Mouse (Mus musculus) left cerebral cortex, postnatal 4 days (tissue): ENCODE data around the gene Tep1. TPM values are rescaled to one million over a fixed set of nuclear protein-coding genes. Genes with fewer than 3 reads are reported as not detected.
"Not testable (repeated sequence)": the region's sequence is repeated elsewhere in the genome, so short reads cannot be mapped to it uniquely, and the experiment has no call there.

Source experiments
- DNase-seq: peaks from one replicate; pipeline ENCODE4 v3.0.0-alpha.2; 2022
- intact Hi-C: fragments of 180-260 bp; cut with DNase I; formaldehyde crosslinking; loops from one replicate; pipeline ENCODE4 v1.15.1; 2025
- total RNA-seq, 2 experiments: library from RNA; stranded (reverse); gene quantifications; 2 replicates each; pipeline ENCODE4 v1.2.3; 2021

Tep1 gene
- 1 to 10 TPM; 1.6 to 3.4 TPM for total RNA-seq

DNA sequence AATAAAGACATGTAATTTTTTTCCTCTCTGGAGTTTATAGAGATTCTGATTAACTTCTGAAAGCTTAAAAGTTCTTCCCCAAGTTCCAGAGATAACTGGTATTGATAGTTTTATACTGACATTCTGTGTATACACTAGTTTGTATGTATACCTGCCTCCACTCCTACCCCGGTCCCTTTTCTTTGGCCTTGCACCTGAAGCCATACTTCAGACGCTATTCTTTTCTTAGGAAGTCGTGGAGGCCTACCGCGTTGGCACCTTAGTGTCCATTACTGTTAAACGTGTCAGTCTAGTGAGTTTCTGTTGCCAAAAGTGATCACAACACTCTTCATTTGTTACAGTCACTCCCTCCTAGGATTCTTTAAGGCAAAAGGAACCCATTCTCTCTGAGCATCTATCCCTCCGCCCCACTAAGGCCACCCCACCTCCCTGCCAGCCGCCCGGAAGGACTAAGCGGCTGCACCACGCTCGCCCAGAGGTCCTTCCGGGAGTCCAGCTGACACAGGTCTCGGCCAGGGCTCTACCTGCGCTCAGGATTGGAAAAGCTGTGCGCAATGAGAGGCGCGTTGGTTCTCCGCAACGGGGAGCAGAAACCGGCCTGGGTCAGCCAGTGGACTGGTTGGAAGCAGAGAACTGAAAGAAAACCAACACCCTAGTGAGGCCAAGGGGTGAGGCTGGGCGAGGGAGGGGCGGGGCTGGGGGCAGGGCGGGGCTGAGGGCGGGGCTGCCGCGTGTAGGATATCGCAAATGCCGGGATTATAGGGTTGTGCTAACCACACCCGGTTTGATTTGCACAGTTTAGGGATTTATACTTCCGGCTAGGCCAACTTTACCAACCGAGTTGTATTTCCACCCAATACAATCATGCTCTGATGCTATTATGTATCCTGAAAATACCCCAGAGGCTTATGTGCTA is at the start of gene Tep1:
Tep1 (minus strand) TSS at position 672 of the 916 bp plus-strand sequence.
- intact Hi-C loops = no loop called here
- peak; percentile 64 for DNase-seq

DNA sequence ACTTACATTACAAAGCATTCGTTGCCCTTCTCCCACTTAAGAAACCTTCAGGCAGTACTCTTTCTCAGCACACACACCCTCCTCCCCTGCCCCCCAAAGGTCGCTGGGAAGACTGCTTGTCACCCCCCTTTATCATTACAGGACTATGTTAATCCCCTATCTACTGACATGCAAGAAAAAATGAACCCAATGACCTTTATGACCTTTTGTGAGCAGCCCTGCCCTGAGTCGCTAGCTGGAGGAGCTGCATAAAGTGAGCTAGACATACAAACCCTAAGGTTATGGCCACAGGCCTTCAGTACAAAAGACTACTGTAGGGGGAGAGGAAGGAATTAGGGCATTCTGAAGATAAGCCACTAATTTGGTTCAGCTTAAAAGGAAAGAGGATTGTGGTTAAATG is 41.0 kb upstream of the Tep1 start:
- DNase-seq = no peak
- intact Hi-C loops = no loop called here

DNA sequence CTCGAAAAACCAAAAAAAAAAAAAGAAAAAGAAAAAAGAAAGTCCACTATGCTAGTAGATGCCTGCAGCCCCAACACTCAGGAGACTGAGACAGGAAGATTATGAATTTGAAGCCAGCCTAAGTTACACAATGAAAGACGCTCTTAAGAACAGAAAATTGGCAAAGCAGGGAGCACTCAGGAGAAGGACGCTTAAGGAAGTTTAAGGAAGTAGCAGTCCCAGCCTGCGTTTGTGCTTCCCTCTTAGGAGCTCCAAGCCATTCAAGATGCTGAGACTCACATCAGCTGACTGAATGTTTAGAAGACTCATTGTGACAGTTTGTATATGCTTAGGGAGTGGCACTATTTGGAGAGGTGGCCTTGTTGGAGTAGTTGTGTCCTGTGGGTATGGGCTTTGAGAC is 37.8 kb upstream of the Tep1 start:
- intact Hi-C loops = no loop called here
- no peak for DNase-seq

DNA sequence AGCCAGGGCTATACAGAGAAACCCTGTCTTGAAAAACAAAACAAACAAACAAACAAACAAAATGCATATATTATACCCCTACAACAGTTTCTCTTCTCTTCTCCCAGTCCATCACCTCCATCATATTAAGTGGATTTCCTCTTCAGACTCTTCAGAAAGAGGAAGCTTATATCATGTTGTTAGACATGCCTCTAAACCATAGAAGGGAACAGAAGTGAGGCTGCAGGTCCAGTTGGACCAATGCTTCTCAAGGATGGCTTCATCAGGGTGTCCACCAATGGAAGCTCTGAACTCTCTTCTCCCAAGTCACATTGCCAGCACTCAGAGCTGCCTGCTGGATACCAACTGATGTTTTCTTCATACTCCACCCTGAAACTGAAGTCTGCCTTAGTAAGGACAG is 35.0 kb upstream of the Tep1 start:
- DNase-seq, intact Hi-C loops: not testable (repeated sequence)

DNA sequence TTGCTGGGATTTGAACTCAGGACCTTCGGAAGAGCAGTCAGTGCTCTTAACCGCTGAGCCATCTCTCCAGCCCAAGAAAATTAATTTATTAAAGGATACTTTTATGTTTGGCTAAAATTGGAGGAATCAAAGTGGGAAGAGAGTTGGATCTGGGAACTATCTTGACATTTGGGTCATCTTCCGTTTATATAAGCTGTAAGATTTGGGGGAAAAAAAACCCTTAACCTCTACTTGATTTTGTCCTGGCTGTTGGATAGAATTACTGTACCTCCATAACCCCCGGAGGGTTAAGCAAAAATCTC is 34.4 kb upstream of the Tep1 start:
- no peak for DNase-seq
- intact Hi-C loops = no loop called here

DNA sequence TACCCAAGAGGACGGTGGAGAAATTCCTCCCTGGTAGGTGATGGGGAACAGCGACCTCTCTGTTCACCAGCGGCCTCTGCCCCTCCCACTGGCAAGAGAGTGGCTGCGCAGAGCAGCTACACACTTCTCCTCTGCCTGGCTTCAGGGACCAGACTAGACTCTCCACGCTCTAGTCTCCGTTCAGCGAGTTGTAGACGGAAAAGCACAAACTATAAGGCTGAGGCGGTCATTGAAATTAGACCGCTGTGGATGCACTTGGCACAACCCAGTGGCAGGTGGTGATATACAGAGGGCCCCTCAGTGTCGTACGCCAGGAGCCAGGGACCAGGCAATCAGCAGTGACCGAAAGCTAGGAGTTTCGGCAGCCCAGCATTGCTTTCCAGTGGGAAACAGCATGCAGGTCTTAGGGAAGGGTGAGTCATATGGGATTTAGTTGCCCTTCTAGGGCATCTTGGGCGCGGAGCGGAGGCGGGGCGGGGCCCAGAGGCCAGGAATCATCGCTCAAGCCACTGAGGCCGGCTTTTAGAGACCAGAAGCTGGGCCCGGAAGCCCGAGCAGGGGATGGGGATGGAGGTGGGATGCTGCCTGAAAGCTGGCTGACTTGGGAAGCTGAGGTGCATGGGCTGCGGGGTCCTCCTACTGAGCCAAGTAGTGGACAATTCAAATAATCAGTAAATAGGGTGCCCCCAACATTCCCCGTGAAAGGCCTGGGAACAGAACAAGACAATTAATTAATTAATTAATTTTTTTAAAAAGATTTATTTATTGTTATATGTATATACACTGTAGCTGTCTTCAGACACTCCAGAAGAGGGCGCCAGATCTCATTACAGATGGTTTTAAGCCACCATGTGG is 33.8 kb upstream of the Tep1 start:
- intact Hi-C loops = no loop called here
- DNase-seq = peak; percentile 49

DNA sequence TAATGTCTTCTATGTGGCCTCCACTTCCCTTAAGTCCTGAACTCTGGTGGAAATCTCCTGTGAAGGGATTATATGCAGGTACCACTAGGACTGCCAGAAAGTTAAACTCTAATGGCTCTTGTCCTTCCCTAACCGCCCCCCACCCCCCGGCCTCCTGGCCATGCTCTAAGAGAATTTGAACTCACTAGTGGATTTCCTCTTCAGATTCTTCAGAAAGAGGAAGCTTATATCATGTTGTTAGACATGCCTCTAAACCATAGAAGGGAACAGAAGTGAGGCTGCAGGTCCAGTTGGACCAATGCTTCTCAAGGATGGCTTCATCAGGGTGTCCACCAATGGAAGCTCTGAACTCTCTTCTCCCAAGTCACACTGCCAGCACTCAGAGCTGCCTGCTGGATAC is 27.6 kb upstream of the Tep1 start:
- intact Hi-C loops, DNase-seq: not testable (repeated sequence)

DNA sequence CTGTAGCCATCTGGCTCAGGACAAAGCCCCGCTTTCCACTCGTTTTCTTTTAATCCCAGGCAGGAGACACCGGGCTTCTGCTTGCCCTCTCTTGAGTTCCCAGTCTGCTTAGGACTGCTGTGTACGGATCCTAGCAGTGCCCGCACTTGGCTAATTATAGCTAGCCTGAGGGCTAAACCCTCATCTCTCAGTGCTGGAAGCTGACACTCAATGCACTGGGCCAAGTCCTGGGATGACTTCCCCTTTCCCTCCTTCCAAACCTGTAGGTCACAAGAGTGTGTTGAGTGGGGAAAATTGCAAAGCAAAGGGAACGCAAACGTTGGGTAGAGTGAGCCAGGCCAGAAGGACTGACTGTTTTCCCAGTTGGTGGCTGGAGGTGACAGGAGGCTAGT is 27.0 kb upstream of the Tep1 start, which contains the start of gene Klhl33:
Klhl33 (minus strand) TSS at position 134 of the 392 bp plus-strand sequence.
- intact Hi-C loops = no loop called here

DNA sequence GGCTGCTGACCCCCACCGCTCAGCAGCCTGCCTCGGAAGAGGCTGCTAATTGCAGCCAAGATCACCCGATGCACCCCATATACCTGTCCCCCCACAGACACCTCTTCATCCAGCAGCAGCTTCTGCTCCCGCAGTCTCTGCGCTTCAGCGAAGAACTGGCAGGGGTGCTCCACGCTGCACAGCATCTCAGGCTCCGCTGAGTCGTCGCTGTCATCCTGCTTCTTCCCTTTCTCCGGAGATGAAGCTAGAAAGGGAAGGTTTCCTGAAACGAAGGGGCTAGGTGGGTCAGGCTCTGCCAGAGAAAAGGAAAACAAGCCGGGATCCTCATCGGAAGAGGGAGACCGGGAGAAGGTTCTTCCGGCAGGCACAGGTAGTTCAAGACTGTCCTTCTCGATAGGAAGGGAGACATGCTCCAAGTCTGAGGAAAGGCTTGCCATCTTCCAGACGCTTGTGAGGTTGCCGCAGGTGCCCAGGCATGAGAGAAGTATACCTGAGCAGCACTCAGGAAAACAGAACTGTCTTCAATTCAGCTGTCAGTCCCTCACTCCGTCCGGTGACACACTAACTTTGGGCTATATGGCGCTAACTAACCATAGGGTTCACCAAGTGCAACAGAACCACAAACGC is 26.5 kb upstream of the Tep1 start:
- intact Hi-C loops = no loop called here

More for the DNA sequence above, 27.0 kb upstream of the Tep1 start, which contains the start of gene Klhl33:
- peak; percentile 3 for DNase-seq

DNA sequence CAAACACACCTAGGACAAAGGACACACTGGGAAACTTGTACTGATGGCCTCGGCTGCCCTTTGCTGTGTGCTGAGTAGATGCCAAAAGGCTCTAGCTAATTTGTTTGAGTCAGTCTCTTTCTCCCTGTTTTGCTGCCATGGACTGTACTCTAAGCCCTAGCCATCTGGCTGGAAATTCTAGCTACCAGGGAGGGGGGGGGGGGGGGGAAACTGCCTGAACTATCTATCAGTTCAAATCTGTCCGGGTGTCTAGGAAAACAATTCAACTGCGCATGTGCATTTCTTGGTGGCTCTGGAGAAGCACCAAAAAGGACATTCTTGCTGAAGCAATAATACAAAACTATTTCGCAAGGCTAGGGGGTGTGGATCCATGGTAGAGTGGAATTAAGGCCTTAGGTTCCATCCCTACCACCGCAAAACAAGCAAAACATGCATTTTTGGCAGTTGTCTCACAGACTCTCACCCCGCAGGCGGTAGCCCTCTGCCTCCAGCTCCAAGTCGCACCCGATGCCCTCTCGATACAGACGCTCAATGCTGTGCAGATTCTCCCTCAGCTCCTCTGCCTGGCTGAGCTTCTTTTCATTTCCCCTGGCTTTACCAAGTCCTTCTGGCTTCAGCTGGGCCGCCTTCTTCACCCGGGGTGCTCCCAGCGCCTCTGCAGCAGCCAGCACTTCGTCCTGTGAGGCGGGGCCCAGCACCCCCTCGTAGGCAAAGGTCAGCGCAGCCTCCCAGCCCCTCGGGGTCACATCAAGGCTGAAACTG is 25.8 kb upstream of the Tep1 start:
- intact Hi-C loops = no loop called here
- DNase-seq = peak; percentile 13

More for the DNA sequence above, 26.5 kb upstream of the Tep1 start:
- DNase-seq = peak; percentile 6

DNA sequence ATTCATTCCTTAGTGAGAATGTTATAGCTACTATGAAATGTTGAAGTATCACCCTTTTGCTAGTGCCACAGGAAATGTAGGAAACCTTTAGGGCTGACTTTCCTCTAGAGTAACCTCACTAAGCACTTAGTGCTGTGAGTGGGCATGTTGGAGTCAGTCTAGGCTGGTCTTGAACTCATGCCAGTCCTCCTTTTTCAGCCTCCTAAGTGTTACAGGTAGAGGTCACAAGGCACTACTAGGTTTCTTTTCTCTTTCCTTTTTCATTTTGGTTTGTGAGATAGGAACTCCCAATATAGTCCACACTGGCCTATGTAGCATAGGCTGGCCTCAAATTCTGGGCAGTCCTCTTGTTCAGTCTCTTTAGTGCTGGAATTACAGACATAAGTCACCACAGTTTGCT is 25.0 kb upstream of the Tep1 start:
- DNase-seq = no peak
- intact Hi-C loops = no loop called here

DNA sequence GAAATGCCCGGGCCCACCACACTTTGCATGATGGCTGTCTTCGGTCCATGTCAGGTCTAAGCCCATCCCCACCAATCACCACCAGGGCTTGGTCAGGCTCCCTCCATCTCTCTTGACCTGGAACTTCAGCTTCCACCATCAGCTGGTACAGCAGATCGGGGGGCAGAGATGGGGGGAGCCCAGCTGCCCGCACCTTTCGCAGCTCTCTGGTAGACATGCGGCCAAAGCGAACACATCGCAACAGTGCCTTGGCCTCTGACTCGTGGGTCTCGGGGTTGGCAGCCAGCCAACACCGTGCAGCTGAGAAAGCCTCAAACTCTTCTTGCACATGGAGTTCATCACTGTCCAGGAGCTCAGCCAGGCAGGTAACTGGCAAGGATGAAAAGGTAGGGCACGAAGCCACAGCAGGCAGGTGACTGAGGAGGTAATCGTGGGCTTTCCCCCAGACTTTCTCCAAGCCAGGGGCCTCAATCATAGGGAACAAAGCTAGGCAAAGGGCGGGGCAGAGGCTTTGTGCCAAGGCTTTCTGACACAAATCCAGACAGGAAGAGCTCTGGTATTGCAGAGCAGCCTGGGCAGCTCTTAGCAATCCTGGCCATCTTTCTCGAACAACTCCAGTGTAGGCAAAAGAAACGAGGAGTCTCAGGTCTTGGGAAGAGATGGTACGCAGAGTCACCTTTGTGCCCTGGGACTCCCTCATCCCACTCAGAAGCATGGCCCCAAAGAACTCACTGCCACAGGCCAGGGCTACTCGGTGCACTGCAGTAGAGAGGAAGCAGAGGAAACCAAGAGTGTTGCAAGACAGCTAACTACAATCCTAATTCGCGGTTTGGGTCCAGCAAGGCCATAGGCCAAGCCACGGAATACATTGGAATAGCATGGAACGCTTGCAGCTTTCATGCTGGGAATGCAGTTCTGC is 22.4 kb upstream of the Tep1 start:
- DNase-seq = peak; percentile 22
- intact Hi-C loops = no loop called here

DNA sequence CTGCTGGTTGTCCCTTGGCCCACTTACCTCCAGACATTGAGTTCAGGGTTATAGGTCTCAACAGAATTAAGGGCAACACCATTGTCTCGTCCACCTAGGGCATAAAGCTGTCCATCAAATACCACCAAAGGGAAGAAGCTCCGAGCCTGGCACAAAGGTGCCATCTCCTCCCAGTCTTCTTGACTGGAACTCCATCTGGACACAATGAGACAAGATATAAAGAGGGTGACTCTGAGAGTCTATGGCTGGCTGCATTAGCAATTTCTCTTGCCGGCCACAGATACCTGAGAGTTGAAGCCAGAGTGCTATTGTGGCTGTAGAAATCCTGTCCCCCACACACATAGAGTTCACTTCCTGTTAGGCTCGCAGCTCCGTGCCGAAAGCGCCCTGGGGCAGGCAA is 21.7 kb upstream of the Tep1 start:
- intact Hi-C loops = no loop called here
- DNase-seq = no peak

DNA sequence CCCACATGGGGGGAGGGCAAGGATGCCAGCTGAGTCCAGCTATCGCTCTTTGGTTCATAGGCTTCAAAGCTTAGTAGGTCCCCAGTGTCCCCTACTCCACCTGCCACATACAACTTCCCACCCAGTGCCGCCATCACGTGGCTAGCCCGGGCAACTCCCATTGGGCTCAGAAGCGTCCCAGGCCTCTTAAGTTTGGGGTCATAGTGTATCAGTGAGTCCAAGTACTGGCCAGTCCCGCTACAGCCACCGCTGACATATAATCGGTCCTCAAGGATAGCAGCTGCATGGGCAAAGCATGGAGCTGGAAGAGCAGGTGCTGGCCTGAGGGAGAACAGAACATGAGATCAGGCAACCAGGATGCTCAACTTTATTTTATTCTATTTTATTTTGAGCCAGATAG is 21.3 kb upstream of the Tep1 start:
- DNase-seq = no peak
- intact Hi-C loops = no loop called here

DNA sequence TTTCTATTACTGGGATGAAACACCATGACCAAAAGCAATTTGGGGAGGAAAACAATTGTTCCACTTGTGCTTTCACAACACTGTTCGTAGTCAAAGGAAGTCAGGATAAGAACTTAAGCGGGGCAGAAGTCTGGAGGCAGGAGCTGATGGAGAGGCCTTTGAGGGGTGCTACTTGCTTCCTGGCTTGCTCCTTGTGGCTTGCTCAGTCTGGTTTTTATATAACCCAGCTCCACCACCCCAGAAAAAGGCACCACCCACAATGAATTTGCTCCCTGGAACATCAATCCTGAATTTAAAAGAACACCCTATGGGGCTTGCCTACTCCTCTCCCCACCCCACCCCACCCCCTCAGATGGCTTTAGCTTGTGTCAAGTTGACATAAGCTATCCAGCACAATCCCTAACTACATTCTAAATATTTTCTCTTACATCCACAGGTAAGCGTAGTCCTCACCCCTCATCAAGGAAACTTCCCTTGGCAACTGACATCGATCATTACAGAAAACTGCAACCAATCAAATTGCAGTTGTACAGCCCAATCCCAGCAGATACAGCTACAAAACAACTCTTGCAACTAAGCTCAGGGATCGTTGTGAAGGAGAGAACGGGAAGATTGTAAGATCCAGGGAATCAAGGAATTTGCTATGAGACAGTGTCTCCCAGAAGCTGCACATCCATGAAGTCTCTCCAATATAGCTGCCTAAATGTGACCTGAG is 6.0 kb upstream of the Tep1 start:
- intact Hi-C loops = no loop called here
- DNase-seq = no peak

DNA sequence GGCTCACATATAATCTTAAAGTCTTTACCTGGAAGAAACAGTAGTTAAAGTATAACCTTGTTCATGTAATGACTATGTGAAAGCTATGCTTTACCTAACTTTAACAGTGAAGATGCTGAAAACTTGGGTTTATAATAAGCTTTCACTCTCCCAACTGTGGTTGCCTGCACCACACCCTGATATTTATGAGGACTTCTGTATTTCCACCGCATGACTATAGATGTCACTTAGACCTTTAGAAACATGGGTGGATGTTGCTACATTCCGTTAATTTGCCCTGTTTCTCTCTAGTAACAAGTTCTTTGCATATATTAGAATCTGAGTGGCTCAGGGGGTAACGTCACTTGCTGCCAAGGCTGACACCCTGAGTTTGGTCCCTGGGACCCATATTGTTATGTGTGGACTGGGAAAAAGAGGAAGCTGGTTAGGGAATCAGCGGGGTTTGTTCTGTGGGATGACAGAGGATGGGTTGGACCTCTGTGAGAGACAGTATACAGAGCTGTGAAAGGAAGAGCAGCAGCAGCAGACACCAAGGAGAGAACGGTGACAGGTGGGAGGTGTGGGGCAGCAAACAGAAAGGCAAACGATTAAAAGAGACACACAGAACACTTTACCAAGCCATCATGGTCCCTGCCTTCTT is 5.4 kb upstream of the Tep1 start:
- no peak for DNase-seq
- intact Hi-C loops = no loop called here

DNA sequence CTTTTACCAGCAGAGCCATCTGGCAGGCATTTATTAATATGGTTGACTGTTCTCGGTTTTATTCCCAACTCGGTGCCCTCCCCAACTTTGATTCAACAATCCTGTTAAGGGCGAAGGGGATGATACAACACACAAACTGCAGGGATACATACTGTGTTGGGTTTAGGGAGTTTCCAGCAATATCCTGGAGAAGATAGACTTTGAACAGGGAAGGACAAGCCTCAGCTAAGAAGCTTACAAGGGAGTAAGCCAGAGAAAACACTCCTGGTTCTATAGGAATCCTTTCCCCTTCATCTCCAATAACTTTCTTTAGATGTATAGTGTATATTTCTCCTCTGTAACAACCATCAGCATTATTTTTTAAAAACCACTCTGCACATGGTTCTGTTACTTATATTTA is 4.8 kb upstream of the Tep1 start:
- intact Hi-C loops = no loop called here
- no peak for DNase-seq

DNA sequence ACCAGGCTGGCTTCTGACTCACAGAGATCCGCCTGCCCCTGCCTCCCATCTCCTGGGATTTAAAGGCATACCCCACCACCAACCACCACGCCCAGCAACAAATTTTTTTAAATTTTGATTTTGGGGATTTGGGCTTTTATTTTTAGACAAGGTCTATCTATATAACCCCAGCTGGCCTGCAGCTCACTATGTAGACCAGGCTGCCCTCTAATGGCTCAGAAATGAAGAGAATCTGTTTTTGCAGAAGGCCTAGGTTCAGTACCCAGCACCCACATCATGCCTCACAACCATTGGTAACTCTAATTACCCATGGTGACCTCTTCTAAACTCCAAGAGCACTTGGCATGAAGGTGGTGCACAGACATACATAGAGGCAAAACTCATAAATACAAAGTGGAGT is 924 bp upstream of the Tep1 start:
- intact Hi-C loops = no loop called here
- no peak for DNase-seq

DNA sequence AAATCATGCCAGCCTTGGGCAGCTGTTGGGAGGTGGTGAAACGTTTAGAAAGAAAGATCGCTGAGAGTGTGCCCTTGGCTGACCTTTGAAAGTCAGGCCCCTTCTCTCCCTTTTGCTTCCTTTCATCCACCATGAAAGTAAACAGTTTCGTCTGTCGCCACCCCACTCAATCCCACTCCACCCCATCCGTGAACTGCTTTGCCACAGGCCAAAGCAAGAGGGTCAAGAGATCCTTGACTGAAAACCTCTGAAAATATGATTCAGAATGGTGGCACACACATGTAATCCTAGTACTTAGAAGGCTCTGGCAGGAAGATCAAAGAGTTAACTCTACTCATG is 414 bp upstream of the Tep1 start:
- intact Hi-C loops = no loop called here
- DNase-seq = no peak
